Mouse (Mus musculus) inflammation-experienced regulatory T-cells, adult 6 months (primary cell): ENCODE measurements around the gene Lcp2. TPM values are rescaled to one million over a fixed set of nuclear protein-coding genes. Genes with fewer than 3 reads are reported as not detected.

Source experiments
- ATAC-seq: one replicate; pipeline ENCODE4 v1.8.0; 2017
- polyA plus RNA-seq, 3 experiments: library from polyadenylated mRNA; unstranded; fragments of 100-300 nt; shearing (Covaris generic); gene quantifications; one replicate each; pipeline ENCODE4 v1.2.1; 2017

Lcp2 gene
- polyA plus RNA-seq, 3 experiments from 2014 or later: 451 to 581 (median 480) TPM

DNA sequence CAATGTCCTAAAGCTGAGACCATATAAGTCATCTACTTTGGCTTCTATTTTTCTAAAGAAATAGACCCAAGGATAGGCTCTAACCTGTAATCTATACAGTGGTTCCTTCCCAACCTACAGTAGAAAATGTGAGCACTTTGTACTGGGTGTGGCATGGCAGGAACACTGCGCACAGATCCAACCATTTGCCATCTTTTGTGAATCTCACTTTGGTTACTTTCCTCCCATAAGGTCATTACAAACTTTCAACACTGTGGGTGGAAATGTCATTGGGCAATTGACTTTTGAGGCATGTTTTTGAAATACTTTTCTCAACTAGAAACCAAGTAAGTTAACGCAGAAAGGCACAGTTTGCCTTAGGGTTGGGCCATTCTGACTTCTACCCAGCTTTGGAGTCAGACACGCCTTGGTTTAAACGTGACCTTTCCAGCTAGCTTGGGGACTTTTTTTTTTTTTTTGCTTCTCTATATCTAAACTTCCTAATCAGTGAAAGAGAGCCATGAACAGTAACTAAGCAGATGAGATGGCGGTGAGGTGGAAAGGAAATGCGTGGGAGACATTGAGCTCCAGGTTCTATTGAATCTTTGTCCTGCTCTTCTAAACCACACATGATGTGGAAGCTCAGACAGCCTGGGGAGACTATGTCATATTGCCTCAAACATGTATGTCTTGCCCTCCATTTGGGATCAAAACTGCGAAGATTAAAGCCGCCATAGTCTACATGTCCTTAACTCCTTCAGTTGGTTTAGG lies 1.8 kb downstream of the Lcp2 start:
- ATAC-seq: peak; percentile 55

DNA sequence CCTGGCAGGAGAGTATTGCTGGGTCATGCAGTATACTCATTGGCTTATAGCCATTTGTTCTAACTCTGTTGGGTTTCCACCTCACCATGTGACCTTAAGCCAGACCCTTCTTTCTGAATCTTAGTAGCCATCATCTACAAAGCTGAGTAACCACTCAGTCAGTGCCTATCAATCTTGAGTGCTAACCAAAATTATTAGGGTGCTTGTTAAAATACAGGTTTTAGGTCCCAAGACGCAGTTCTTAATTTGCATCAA lies 2.3 kb downstream of the Lcp2 start:
- ATAC-seq: peak; percentile 2

DNA sequence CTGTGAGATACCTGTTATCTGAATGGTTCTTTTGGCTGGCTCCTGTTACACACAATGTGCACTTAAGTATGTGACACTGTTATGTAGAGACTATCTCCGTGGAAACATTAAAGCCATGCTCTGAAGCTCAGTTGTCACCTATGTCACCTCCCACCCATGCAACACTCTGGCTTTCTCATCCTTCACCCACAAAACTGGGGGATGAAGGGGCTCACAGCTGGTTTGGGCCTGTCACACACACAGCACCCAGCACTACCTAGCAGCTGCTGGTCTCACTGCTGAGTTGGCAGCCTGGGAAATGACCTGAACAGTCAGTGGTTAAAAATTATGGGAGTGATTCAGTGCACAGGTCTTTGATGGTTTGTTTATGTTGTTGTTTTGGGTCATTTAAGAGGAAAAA lies 3.3 kb downstream of the Lcp2 start:
- no peak for ATAC-seq

DNA sequence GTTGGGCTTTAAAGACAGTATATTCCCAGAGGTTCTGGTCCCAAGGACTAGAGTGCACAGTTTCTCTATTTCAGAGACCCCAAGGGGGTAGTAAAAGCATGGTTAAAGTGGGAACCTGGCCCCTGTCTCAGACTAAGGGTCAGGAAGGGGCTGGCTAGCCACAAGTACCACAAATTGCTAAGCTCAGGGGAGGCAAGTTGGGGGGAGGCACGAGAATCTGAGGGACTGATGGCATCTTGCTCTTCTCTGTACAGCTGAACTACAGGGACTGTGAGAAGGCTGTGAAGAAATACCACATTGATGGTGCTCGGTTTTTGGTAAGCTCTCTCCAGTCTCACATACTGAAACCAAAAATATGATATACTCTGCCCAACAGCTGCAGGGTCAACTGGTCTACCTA lies 3.9 kb downstream of the Lcp2 start:
- ATAC-seq: no peak

DNA sequence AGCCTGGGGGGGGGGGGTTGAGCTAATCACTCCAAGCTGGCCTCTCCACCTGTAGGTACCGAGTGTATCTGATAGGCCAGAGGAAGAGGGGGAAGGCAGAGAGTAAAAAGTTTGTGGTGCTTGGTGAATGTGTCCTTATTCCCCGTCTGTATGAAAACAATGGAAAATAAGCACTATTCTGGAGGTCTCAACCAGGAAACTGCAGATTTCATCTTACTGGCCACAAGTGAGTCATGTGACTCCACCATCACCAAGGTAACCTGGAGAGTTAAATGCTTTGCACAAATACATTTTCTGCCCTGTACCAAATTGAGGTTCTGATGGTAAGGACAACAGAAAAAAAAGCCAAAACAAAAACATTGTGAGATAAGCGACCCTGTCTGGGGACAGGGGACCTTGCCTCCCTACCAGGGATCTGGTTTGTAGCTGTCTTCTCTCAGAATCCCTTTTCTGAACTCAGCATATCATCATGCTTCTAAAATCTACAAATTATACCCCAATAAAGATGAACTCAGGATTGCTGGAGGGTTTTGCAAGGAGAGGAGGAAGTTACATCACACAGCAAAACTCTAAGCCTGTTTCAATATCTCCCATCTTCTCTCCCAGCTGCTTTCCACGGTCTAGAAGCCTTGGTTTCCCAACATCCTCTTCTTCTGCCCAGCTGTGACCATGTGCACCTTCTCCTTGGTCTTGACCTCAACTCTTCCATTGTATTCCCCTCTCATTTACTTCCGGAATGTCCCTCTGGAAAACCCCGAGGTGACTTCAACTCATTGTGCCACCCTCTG lies 6.5 kb downstream of the Lcp2 start:
- peak; percentile 31 for ATAC-seq

DNA sequence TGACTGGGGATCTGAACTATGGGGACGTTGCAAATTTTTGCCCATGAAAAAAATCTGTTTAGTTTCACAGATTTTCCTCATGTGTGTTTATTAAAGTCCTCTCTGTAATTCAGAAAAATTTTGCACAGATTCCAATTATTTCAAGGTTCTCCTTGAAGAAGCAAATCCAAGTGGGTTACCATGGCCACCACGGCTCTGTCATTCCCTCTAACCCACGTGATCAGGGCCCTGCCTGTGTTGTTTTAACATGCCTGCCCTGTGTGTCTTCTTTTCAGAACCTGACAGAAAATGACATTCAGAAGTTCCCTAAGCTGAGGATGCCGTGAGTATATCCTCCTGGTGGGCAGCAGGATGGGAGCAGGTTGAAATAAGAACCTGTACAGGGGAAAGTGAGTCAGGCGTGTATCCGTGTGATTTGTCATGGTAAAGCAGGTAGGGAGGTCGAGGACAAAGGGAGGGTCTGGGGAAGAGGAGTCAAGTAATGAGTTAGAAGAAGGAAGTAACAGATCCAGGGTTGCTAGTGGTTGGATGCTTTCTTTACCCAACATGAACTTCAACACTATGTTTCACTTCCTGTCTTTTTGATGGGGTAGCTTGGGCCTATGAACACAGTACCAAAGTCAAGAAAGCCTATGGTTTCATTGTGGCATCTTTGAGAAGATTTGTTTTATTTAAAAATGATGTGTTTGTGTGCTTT lies 7.5 kb downstream of the Lcp2 start:
- ATAC-seq: peak; percentile 47

DNA sequence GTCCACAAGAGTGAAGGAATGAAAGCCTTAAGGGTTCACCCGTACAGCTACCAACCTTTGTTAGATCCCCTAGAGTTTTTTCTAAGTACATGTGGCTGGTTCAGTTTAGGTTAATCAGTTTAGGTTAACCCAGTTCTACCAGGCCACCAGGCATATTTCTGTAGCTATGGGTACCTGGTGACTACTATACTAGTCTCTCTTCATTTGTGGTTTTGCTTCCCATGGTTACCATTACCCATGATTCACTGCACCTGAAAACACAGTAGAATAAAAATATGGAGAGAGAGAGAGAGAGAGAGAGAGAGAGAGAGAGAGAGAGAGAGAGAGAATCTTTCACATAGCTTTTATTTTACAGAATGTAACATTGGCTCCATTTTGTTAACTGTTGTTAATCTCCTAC lies 10.0 kb downstream of the Lcp2 start:
- ATAC-seq: peak; percentile 25

DNA sequence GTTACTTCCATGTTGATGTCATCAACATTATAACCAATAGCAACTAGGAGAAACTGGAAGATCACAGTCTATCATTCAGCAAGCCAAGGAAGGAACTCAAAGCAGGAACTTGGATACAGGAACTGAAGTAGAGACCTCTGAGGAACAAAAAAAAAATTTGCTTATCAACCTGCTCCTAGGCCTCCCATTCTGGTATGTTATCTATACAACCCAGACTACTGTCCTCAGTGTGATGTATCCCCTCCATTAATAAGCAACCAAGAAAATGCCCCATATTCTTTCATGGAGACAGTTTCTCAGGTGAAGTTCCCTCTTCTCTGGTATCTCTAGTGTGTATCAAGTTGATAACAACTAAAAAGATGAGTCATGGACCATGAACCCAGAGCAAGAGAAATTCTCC lies 11.6 kb downstream of the Lcp2 start:
- ATAC-seq: no peak

DNA sequence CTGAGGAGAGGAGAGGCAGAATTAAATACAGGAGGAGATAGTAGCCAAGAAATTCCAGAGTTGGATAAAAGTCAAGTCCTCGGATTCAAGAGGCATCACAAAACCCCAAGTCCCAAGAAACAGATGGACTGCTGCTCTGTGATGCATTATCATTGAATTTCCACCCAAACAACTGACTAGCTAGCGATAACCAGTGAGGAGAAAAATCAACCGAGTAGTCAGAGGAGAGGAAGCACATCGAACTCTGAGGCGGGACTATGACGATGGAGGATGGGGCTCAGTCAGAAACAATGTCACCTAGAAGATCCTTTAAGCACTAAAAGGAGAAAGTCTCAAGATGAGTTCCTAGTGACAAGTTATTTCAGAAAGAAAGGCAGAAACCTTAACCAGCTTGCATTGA lies 12.2 kb downstream of the Lcp2 start:
- no peak for ATAC-seq

DNA sequence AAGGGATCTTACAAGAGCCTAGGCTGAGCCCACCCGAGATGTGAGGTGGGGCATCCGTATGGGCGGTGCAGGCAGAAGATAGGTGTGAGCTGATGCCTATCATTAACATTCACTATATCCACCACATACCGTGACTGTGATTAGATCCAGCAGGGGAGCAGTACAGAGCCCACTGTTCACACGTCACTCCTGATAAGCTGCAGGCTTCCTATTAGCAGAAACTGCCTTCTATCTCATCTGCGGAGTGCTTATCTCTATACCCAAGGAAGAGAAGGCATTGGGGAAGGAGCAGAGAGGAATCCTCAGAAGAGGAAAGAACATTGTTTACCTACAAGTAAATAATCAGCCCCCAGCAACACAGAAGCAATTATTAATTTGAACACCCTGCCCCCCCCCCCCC lies 15.0 kb downstream of the Lcp2 start:
- no peak for ATAC-seq

DNA sequence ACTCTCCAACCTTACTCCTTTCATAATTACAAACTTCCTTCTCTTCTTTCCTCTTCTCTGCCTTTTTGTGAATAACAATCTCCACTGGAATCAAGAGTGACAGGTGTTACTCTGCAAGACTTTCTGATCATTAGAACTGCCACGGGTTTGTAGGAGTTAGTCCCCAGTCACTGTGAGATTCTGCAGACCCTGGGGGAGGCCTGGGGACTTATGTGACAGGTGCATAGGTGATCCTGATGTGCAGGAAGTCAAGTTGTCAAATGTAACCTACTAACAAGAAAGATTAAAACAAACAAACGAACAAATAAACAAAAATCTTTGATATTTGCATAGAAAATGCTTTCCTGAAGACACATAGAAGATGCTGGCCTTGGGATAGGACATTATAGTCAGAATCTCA lies 16.5 kb downstream of the Lcp2 start:
- no peak for ATAC-seq

DNA sequence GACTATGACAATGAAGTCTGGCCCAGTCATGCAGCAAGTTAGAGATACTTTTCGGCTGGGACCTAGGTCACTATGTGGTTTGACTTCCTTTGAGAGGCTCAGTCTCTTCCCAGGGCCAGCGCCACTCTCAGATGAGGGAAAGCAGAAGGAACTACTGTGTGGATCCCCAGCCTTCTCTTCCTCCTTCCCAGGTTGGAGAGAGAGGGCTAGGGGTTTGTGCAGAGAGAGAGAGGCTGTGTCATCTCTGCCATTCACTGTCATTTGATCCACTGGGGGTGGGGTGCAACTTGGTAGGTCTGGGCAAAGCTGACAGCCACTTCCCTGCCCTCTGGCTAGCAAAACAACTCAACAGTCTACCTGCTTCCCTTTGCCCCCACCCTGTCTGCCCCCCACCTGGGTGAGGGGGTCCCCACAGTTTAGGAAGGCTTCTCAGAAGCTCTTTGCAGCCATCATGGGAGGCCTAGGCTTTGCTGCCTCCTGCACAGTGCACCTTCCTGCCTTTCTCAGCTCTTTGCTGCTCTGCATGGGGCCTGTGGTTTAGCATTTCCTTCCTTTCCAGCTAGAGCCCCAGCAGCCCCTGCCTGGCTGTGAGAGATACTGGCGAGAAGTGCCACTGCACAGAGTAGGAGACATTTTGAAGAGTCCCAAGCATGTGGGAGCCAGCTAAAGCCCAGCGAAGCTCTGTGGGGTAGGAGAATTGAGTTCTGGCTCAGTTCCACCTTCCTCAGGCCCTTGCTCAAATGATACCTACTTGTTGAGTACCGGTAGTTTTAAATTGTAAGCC lies 17.2 kb downstream of the Lcp2 start:
- ATAC-seq: peak; percentile 89

DNA sequence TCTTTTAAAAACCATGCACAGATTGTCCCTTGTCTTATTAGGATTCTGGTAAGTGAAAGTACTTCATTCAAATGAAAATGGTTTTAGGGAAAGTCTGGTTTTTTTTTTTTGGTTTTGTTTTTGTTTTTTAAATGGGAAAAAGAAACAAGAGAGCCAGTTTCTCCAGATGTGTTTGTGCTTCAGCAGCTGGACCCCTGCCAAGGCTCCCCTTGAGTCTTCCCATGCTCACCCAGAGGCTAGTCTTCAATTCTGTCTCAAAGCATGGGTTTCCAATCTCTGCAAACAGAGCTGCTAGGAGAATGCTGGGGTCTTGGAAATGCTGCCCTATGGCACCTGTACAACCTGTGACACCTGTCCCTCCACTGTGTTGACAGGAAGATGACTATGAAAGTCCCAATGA lies 23.9 kb downstream of the Lcp2 start:
- ATAC-seq: no peak

DNA sequence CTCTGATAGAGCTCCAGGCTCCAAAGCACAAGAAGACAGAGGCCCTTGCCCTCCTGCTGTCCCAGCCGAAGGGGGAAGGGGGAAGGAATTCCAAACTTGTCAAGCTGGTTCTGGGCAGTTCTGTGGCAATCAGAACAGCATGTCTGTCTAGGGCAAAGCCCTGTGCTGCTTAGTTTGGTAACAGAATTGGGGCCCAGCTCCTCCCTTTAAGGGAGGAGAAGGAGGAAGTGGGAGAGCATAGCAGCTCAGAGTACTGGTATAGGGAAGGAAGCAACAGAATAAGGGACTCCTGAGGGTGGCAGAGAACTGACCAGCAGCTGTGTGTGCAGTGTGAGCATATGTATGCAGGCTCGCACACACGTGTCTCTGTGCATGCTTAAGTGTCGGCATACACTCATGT lies 25.6 kb downstream of the Lcp2 start:
- ATAC-seq: no peak

DNA sequence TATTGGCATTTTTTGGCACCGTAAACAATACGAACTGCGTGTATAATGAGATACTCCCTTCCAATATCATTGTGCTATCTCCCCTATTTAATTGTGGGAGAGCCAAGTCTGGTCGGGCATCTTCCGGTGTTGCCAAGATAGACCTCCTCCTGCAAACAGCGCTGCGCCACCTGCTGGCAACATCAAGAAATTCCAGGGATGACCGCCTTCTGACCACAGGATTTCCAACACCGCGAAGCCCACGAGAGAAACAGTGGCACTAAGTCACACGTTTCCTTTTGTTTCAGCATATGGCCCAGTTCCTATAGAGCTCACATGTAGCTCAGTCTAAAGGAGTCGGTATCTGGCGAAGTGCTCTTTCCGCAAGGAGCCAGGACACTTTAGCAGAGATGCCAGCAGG lies 27.1 kb downstream of the Lcp2 start:
- ATAC-seq: no peak

DNA sequence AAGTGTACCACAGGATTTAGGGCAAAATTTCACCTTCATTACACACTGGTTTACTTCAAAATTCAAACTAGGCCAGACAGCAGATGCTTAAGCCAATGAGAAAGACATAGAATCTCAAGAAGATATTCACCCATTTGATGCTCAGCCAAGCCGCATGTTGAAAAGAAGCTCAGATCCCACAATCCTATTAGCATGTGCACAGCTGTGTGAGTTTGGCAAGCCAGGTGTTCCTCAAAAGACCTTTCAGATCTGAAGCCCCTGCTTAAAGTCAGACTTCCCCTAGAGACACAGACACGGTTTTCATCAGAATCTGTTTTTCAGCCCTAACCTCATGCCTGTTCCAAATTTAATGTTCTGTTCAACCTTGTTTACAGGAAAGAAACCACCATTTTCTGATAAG lies 31.1 kb downstream of the Lcp2 start:
- no peak for ATAC-seq

DNA sequence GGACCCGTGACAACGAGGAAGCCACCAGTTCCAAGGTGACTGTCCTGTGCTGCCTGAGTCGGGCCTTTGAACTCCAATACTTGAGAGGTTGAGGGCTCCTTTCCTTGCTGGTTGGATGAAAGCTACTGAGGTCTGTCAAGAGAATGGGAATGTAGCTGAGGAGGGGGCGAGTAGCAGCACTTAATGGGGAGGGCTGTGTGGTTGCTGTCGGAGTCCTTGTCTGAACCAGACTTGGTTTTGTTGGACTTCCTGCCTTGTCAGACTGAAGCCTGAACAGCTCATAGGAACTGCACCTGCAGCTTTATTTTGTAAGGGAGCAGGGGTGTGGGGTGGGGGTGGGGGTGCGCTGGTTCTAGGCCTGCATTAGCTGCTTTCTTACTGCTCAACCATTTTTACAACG lies 31.9 kb downstream of the Lcp2 start:
- no peak for ATAC-seq

DNA sequence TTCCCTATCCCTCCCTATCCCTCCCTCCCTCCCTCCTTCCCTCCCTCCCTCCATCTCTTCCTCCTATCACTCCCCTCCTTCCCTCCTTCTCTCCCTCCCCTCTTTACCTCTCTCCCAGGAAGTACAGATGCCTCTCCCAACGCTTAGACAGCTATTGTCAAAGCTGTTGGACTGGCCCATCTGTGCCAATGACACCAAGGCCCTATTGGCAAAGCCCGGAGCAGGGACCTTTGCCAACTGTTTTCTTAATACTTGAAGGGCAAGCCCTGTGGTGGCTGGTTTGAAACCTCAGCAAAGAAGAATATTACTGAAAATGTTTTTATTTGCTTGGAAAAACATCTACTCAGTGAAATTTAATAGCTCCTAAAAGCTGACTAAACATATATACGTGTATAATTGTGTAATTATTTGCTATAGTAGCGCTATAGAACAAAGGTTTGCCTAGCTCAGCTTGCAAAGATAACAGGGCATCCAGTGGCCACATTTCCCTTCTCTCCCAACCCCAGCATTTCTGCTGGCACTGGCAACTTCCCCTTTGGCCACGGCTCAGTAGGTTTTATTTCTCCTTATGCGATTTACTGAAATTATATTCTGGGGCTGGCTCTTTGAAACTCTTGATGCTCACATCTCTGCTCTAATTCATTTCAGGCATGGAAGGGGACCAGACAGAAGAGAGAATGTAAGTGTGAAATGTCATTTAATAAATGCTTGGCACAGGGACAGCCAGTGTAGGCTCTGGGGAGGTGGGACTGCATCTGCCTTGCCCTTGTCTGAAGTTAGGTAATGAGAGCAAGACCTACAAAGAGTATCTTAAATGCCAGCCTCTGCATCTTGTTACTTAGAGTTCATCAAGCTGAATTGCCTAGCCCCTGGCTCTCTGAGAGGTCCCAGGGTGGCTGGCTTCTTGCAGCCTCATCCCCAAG lies 33.1 kb downstream of the Lcp2 start:
- ATAC-seq: no peak

DNA sequence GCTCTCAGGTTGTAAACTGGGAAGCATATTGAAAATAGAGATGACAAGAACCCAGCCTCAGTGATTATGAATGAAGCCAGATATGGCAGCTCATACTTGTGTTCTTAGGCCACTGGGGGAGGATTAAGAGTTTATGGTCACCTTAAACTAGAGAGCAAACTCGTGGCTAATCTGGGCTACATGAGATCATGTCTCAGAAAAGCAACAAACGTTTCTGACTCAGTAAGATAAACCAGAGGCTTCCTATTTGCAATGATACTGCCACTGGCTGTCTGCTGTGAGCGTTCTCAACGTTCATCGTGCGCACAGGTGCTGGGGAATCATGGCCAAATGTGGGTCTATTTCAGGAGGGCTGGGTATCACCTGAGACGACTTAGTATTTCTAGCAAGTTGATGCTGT lies 37.1 kb downstream of the Lcp2 start:
- ATAC-seq: no peak

DNA sequence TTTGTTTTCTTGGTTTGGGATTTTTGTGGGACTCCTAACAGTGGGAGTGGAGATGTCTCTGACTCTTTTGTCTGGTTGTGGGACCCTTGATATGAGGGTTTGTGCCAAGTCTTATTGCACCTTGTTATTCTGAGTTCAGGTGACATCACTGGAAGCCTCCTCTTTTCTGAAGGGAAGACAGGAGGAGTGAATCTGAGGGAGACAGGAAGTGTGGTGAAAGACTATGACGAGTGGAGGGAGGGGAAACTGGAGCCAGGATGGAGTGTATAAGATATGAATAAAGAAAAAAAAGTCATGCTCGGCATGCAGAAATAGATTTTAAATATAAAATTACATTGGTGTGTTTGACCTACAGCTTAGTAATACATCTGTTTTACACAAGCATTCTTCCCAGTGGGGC lies 37.9 kb downstream of the Lcp2 start:
- ATAC-seq: peak; percentile 64

DNA sequence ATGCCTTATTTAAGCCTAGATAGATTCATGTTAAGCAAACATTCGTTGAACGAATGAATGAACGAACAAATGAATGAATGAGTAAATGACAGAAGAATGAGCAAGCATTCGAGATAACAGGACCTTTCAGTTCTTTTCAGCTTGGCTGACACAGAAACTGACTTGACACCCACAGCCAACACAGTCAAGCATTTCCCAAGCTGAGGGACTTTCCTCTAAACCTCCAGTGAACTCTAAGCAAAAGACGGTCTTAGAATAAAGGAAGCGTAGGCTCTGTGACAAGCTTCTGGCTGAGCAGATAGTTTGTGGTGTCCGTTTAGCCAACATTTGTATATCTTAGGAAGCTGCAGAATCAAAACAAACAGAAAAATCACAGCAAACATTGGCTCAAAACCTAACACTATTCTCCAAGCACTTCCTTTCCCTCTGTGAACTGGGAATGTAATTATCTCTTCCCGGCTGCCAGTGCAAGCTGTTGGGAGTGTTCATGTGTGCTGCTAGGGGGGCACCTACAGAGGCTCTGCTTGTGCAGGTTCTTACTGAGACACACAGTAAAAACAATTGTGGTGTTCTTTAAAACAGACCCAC lies 39.5 kb downstream of the Lcp2 start:
- ATAC-seq: peak; percentile 60

DNA sequence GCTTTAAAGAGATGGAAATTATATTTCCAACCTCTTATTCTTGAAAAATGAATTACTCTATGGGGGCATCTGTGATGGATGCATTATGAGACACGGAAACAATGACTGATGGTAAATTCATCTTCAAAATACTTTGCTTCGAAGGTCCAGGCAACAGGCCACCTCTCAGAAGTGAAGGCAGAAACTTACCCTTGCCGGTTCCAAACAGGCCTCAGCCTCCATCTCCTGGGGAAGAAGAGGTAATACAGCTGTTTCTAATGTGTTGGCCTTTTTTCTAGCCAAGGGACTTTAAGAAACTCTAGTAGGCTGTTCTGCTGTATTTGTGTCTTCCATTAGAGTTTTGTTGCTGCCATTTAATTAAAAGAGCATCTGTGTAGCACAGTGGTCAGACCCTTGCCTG lies 40.3 kb downstream of the Lcp2 start:
- no peak for ATAC-seq
